Mouse (Mus musculus): ENCODE data around the gene Ccdc6.

- TF ChIP-seq POLR2A (IDR thresholded peaks at IDR 0.05; ENCODE audit: insufficient read depth, low read depth, low read length) (no peak), CTCF (IDR thresholded peaks at IDR 0.05) (no peak), EP300 (IDR thresholded peaks at IDR 0.05; ENCODE audit: insufficient read depth, low read depth, low read length) (no peak)
Observed at GRCm38 (mm10) chr10:70152190-70152743, 55.3 kb downstream of the Ccdc6 start.
